Mouse (Mus musculus) intestine, postnatal 0 days (tissue): ENCODE data around the gene Lpp. TPM values are rescaled to one million over a fixed set of nuclear protein-coding genes. Genes with fewer than 3 reads are reported as not detected.

Experiments used
- ATAC-seq: fragments of 200-750 bp; cut with Nextera tagmentation; 2 replicates; pipeline ENCODE4 v1.8.0; 2017; ENCODE audit warnings: mild to moderate bottlenecking, moderate TSS enrichment, moderate library complexity
- H3K27ac ChIP-seq: fragments of 300-500 bp; sonication (generic); 2 replicates; pipeline ENCODE4 v1.5.1; 2014; ENCODE audit warnings: mild to moderate bottlenecking, low read depth, low read length, moderate library complexity
- H3K27me3 ChIP-seq: fragments of 300-500 bp; sonication (generic); replicated peaks from 2 replicates; pipeline ENCODE4 v1.6.1; 2014; ENCODE audit warnings: low read length, mixed read lengths; ENCODE audit not compliant: control insufficient read depth, insufficient read depth
- H3K36me3 ChIP-seq: fragments of 300-500 bp; sonication (generic); 2 replicates; pipeline ENCODE4 v1.6.1; 2014; ENCODE audit warnings: mild to moderate bottlenecking, moderate library complexity; ENCODE audit not compliant: control insufficient read depth, insufficient read depth
- H3K4me1 ChIP-seq: fragments of 300-500 bp; sonication (generic); replicated peaks from 2 replicates; pipeline ENCODE4 v1.6.1; 2014; ENCODE audit warnings: antibody characterized with exemption, low read length, mixed read lengths; ENCODE audit not compliant: control insufficient read depth, insufficient read depth
- H3K4me2 ChIP-seq: fragments of 300-500 bp; sonication (generic); replicated peaks from 2 replicates; pipeline ENCODE4 v1.6.1; 2014; ENCODE audit warnings: low read depth, mild to moderate bottlenecking, moderate library complexity
- H3K4me3 ChIP-seq: fragments of 300-500 bp; sonication (generic); 2 replicates; pipeline ENCODE4 v1.5.1; 2014; ENCODE audit warnings: low read depth, low read length
- H3K9ac ChIP-seq: fragments of 300-500 bp; sonication (generic); 2 replicates; pipeline ENCODE4 v1.6.1; 2014; ENCODE audit warnings: mild to moderate bottlenecking, low read depth, low read length
- H3K9me3 ChIP-seq: fragments of 300-500 bp; sonication (generic); 2 replicates; pipeline ENCODE4 v1.6.1; 2016; ENCODE audit warnings: mixed run types; ENCODE audit not compliant: control insufficient read depth
- CTCF ChIP-seq: sonication (generic); IDR thresholded peaks from 2 replicates; pipeline ENCODE4 v1.5.1; 2016; ENCODE audit warnings: low read depth, mild to moderate bottlenecking, control low read depth, antibody characterized with exemption, moderate library complexity
- WGBS: fragments of 180-500 bp; shearing (Covaris S2); extraction: QIAGEN DNeasy Blood & Tissue Kit; methylation state at CpG from one replicate; pipeline ENCODE4 v1.1.7; 2014; 5-methylcytosine and 5-hydroxymethylcytosine counted together
- polyA plus RNA-seq: library from polyadenylated mRNA; unstranded; fragments of >200 nt; fragmentation: Nextera tagmentation; extraction: Ambion mirVana; gene quantifications from 2 replicates; pipeline ENCODE4 v1.2.1, GENCODE M21; 2015

The Lpp gene
- polyA plus RNA-seq, 1 experiment from 2014 or later = 32.8 TPM

DNA sequence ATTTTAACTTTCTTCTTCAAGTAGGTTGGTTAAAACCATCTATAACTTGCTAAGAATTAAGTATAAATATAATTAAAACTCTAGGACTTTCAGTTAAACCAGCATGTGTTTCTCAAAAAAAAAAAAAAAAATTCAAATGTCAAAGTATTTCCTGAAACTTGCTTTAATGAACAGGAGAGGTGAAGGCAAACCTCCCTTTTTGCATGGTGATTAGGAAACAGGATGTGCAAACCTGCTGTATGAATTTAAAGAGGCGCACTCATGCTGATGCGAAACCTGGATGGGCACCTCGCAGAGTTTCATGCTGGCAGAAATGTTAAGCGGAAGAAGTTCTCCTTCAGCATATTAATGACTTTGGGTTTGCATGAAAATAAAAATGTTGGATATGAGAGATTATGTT is 119.9 kb downstream of the Lpp start:
- H3K27ac ChIP-seq = no peak overlapping the region
- H3K36me3 ChIP-seq = no peaks in the 10 kb centered on the region
- H3K4me3 ChIP-seq = no peak overlapping the region
- H3K27me3 ChIP-seq = no peaks in the 10 kb centered on the region
- no peak overlapping the region for H3K9ac ChIP-seq
- no peak for ATAC-seq
- no peaks in the 10 kb centered on the region for H3K9me3 ChIP-seq
- 96% methylated on average over 4 of the region's 4 CpGs for WGBS
- no peak overlapping the region for H3K4me2 ChIP-seq
- no peaks in the 10 kb centered on the region for H3K4me1 ChIP-seq
- no peak for TF ChIP-seq CTCF

DNA sequence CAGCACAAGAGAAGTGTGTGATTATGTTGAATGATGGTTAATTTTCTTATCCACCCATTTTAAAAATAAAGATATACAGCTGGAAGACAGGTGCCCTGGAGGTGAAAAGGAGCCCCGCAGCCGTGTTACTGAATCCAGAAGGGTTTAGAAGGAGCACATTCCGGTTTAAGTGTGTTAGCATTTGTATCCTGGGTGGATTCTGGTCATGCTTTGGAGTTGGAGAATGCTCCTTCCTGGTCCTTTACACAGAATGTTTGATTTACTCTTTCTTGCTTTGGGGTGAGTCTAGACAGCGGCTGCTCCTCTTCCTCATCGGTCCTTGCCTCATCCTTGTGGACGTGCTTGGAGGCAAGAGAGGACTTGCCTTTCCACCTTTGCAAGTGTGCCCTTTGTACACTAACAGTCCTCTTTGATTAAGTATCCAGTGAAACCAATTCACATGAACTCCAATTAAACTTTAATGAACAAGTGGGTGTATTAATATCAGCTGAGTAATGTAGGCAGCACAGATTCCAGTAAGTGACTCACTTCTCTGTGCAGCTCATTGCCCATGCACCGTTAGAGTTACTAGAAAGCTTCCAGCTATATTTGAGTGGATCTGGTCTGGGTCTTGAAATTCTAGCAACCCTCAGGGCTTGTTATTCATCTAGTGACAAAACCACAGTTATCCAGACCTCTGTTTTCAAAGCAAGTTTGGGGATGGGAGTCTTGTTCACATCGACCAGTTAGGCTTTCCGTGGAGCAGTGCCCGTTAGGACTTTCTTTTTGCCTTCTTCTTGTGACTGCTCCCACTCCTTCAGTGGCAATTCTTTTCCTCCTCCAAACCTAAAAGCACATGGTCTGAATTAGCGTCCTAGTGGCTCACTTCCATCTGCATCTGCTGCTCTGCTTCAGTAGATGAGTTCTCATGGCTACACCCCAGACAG is 121.8 kb downstream of the Lpp start:
- H3K4me1 ChIP-seq = no peaks in the 10 kb centered on the region
- no peak overlapping the region for H3K27ac ChIP-seq
- H3K9me3 ChIP-seq = no peaks in the 10 kb centered on the region
- H3K27me3 ChIP-seq = no peaks in the 10 kb centered on the region
- no peaks in the 10 kb centered on the region for H3K36me3 ChIP-seq
- WGBS = 87% methylated on average over 11 of the region's 11 CpGs
- TF ChIP-seq CTCF = no peak
- ATAC-seq = no peak
- H3K4me3 ChIP-seq = no peak overlapping the region
- H3K4me2 ChIP-seq = no peak overlapping the region
- H3K9ac ChIP-seq = no peak overlapping the region

DNA sequence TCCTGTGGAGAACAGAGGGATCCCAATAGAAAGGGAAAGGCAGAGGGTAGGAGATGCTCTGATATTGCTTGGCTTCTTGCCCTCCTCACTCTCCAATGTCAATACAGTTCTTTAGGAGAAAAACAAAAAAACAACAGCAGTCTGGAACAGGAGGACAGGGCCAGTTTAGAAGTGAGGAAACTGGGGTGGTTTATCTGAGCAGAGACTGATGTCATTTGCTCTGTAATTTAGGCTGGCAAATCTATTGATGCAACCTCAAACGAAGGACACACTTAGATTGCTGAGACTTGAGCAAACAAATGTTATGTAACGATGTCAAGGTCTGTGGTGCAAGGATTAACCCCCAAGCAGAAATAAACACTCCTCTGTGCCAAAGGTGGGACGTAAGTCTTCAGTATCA is 123.7 kb downstream of the Lpp start:
- Histone ChIP-seq H3K27me3 (no peaks in the 10 kb centered on the region), H3K27ac (no peak overlapping the region)

DNA sequence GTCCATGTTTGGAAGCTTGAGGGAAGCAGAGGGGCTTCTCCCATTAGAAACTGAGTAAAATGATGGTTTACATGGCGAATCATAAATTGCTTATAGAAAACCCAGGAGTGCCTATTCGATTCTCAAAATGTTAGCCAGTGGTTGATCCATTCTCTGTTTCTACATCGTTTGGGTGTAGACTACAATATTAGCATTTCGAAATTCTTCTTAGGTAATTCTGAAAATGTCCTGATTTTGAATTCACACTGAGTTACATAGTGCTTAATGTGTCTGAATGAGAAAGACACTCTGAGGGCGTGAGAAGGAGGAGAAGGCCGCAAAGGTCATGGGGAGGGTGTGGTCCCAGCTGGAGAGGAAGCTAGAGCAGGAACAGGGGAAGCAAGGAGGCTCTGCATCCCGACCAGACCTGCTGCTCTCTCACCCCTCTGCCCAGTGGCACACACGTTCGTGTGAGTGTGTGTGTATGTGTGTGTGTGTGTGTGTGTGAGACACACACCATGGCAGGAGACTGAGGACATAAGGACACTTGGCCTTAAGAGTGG is 124.3 kb downstream of the Lpp start:
- WGBS = 52% methylated on average over 9 of the region's 9 CpGs
- H3K27me3 ChIP-seq = no peaks in the 10 kb centered on the region
- TF ChIP-seq CTCF = no peak
- no peak overlapping the region for H3K9ac ChIP-seq
- no peak for ATAC-seq
- no peaks in the 10 kb centered on the region for H3K4me1 ChIP-seq
- H3K4me2 ChIP-seq = no peak overlapping the region
- no peak overlapping the region for H3K27ac ChIP-seq
- no peaks in the 10 kb centered on the region for H3K36me3 ChIP-seq
- H3K4me3 ChIP-seq = no peak overlapping the region
- H3K9me3 ChIP-seq = no peaks in the 10 kb centered on the region

More for the DNA sequence above, 123.7 kb downstream of the Lpp start:
- H3K36me3 ChIP-seq = no peaks in the 10 kb centered on the region
- no peaks in the 10 kb centered on the region for H3K9me3 ChIP-seq
- no peaks in the 10 kb centered on the region for H3K4me1 ChIP-seq
- no peak overlapping the region for H3K4me3 ChIP-seq
- no peak for ATAC-seq
- no peak overlapping the region for H3K4me2 ChIP-seq
- no peak overlapping the region for H3K9ac ChIP-seq
- TF ChIP-seq CTCF = no peak
- 55% methylated on average over 3 of the region's 3 CpGs for WGBS

DNA sequence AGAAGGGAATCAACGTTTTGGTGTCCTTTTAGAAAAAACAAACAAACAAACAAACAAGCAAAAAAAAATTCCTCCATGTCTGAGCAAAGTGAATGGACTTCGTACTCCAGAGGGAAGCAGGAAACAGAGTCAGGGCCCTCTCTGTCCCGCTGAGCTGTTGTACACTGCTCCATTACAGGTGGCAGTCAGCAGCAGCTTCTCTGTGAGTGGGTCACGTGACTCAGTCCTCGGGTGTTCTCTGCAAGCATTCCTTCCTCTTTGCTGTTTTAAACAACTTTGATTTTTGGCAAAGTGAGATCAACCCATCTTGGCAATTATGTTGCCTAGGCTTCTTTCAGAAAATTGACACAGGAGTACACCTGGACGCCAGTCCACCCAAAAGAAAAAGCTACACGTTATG is 125.5 kb downstream of the Lpp start:
- peak; percentile 14; the same call in 1 of the 2 replicates for TF ChIP-seq CTCF
- H3K27ac ChIP-seq = no peak overlapping the region
- no peaks in the 10 kb centered on the region for H3K9me3 ChIP-seq
- H3K36me3 ChIP-seq = no peaks in the 10 kb centered on the region
- ATAC-seq = no peak
- WGBS = 54% methylated on average over 7 of the region's 7 CpGs
- H3K4me3 ChIP-seq = no peak overlapping the region
- H3K9ac ChIP-seq = no peak overlapping the region
- H3K4me1 ChIP-seq = no peaks in the 10 kb centered on the region
- no peak overlapping the region for H3K4me2 ChIP-seq
- no peaks in the 10 kb centered on the region for H3K27me3 ChIP-seq

DNA sequence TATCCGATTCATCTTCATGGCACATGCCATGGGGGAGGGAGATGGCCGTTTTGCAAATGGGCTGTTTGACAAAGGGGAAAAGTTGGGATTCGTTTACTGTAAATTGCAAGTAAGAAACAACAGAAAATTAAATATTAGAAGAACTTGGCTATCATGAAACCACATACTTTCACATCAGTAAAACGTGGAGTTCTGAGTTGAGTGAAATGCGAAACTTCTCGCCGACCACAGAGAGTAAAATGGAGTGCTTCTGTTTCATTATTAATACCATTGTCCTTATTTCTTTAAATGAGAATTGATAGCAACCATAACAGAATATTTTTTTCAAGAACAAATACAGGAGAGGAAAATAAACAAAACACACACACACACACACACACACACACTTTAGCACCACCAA is 133.9 kb downstream of the Lpp start:
- H3K27me3 ChIP-seq = no peaks in the 10 kb centered on the region
- H3K36me3 ChIP-seq = no peaks in the 10 kb centered on the region
- no peak overlapping the region for H3K4me3 ChIP-seq
- H3K4me1 ChIP-seq = no peaks in the 10 kb centered on the region
- no peak for TF ChIP-seq CTCF
- H3K4me2 ChIP-seq = no peak overlapping the region
- no peak overlapping the region for H3K9ac ChIP-seq
- WGBS = 90% methylated on average over 7 of the region's 7 CpGs
- no peak overlapping the region for H3K27ac ChIP-seq
- H3K9me3 ChIP-seq = no peaks in the 10 kb centered on the region
- no peak for ATAC-seq
